Mouse (Mus musculus): Measurements from ENCODE around the gene Nid1.
"Not testable (repeated sequence)": the region's sequence is repeated elsewhere in the genome, so short reads cannot be mapped to it uniquely, and the experiment has no call there.

Nid1 gene

DNA sequence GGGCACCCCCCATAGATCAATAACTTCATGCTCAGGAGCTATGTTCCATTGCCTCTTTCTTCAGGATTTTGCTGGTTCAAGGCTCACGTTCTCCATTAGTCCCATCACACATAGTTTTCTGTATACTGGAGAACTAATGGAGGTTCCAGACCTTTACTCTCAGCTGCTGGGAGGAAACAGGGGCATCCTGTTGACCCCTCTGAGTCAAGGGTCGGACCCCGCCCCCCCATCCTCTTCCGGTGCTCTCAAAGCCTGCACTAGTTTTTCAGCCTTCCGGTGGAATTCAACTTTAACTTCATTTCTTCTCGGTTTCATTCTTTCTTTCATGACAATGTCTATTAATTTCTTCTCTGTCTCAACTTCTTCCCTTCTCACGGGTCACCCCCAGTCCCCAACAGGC, 1.2 kb upstream of the Nid1 start:
- not testable (repeated sequence) for H3K36me3 ChIP-seq (ENCODE audit: control insufficient read depth, insufficient read depth, low read length, poor library complexity, severe bottlenecking); H3K27me3 ChIP-seq (ENCODE audit: control insufficient read depth, insufficient read depth, low read length, poor library complexity, severe bottlenecking); DNase-seq (ENCODE audit: low read depth, low spot score)

DNA sequence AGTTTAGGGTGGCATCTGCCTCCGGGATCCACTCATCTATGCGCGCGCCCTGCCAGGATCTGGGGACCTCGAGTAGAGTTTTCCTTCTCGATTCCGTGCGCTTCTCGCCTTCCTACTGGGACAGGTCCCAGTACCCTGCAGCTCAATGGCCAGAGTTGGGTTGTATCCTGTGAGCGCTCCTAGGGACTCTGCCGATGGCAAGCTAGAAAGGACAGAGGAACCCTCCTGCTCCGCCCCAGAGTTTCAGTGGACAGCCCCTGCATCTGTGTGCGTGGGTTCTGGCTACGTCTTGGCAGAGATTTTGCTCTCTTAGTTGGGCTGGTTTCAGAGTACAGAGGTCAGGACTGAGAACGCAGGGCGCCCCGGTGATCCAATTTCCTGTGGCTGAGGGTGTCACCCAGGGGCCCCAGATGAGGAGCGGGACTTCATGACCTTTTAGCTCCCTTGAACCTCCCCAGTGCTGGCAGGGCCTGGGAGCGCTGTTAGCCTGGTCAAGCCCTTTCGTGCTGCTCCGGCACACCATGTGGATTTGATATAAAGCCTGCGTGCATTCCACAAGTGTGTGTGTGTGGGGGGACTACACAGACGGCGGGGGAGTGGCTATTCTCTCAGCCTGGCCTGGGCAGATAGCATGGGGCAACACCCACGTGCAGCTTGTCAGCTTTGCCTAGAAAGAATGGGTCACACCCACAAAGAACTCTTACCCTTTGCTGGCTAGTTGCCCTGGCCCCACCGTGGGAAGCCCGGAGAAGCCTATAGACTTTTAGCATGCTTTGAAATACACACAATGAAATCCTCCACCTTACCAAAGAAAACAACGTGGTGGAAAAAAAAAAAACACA, 982 bp downstream of the Nid1 start:
- DNase-seq (ENCODE audit: low read depth, low spot score); H3K27me3 ChIP-seq (ENCODE audit: control insufficient read depth, insufficient read depth, low read length, poor library complexity, severe bottlenecking); H3K36me3 ChIP-seq (ENCODE audit: control insufficient read depth, insufficient read depth, low read length, poor library complexity, severe bottlenecking): not testable (repeated sequence)

DNA sequence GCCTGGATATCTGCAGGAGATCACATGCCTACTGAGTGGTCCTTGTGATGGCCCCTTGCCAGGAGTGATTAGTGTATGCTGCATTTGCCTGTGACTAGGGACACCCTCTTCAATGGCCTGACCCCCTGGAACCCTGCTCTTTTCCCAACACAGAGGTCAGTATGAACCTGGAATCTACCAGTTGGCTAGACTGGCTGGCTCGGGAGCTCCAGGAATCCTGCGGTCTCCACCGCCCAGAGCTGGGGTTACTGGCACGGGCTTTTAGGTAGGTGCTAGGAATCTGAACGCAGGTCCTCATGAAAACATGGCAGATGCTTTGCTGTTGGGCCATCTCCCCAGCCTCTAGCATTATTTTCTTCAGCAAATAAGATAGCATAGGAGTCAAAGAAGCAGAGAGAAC, 8.2 kb downstream of the Nid1 start:
- not testable (repeated sequence) for DNase-seq (ENCODE audit: low read depth, low spot score); H3K27me3 ChIP-seq (ENCODE audit: control insufficient read depth, insufficient read depth, low read length, poor library complexity, severe bottlenecking); H3K36me3 ChIP-seq (ENCODE audit: control insufficient read depth, insufficient read depth, low read length, poor library complexity, severe bottlenecking)

DNA sequence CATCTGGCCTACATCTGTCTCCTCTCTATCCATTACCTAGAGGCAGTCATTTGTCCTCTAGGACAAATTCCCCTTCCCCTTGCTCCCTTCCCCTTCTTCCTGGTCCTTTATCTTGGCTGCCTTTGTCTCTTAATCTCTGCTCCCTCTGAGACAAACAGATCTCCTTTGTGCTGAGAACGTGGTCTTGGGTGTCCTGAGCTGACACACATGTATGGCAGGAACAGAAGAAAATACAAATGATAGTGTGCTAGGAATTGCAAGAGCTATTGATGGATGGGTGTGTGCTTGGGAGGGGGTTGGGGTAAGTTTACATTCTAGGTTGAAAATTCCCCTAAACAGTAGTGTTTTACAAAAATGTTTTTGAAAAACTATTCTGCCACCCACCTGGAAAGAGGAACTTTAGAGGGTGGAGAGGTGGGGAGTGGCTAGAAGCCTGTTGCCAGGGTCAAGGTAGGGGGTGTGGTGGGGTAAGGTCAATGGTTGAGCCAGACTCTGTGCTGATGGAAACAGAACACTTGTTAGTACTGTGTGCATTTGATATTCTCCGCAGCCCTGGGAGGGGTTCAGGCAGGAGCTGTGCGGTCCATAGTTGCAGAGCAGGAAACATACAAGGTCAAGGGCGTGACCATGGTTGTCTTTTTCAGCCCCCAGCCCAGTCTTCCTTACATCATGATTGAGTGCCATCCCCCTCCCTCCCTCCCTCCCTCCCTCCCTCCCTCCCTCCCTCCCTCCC, 9.5 kb downstream of the Nid1 start:
- not testable (repeated sequence) for H3K27me3 ChIP-seq (ENCODE audit: control insufficient read depth, insufficient read depth, low read length, poor library complexity, severe bottlenecking); H3K36me3 ChIP-seq (ENCODE audit: control insufficient read depth, insufficient read depth, low read length, poor library complexity, severe bottlenecking)
- peak; percentile 15 for DNase-seq (ENCODE audit: low read depth, low spot score)

DNA sequence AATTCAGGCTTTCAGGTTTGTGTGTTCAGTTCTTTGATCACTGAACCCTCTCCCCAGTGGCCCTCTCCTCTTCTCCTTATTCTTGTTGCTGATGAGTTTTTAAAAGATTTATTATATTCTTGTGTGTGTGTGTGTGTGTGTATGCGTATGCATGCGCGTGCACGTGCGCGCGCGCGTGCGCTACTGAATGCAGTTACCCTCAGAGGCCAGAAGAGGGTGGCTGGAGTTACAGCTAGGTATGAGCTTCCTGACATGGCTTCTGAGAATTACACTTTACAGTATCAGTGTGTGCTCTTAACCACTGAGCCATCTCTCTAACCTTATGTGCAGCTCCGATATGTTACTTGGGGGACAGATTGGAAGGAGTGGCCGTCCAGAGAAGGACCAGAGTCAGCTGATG, 12.6 kb downstream of the Nid1 start:
- not testable (repeated sequence) for H3K27me3 ChIP-seq (ENCODE audit: control insufficient read depth, insufficient read depth, low read length, poor library complexity, severe bottlenecking); H3K36me3 ChIP-seq (ENCODE audit: control insufficient read depth, insufficient read depth, low read length, poor library complexity, severe bottlenecking)
- DNase-seq (ENCODE audit: low read depth, low spot score), result peak; percentile 16

DNA sequence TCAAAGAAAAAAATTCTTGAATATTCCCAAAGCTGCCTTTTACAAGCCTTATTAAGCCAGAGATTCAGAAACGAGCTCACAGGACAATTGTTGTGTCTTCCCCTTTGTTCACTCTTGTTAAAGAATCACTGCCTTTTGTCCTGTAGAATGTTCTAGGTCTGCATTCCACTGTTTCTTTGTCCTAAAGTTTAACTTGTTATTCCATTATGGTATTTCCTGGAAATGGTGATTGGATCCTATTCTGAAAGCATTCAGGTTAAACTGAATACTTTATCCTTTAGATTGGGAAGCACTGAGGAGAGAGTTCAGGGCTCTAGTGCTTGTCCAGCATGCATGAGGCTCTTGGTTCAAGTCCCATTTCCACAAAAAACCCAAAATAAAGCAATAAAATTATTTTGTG, 13.6 kb downstream of the Nid1 start:
- not testable (repeated sequence) for H3K36me3 ChIP-seq (ENCODE audit: control insufficient read depth, insufficient read depth, low read length, poor library complexity, severe bottlenecking); H3K27me3 ChIP-seq (ENCODE audit: control insufficient read depth, insufficient read depth, low read length, poor library complexity, severe bottlenecking); DNase-seq (ENCODE audit: low read depth, low spot score)

DNA sequence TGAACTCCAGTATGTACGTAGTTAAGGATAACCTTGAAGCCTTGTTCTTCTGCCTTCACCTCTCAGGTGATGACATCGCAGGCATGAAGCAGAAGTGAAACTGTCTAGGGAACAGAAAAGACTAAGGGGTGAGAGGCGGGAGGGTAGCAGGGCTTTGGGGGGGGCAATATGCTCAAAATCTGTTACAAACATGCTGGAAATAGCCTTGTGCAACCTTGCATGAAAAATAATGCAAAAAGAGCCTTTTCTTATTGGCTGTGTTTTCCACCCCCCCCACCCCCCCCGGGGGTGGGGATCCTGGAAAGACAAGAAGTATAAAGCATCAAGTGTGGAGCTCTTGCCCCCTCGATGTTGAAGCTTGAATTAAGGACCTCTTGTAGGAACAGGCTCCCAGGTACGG, 16.0 kb downstream of the Nid1 start:
- peak; percentile 73 for DNase-seq (ENCODE audit: low read depth, low spot score)
- H3K36me3 ChIP-seq (ENCODE audit: control insufficient read depth, insufficient read depth, low read length, poor library complexity, severe bottlenecking); H3K27me3 ChIP-seq (ENCODE audit: control insufficient read depth, insufficient read depth, low read length, poor library complexity, severe bottlenecking): not testable (repeated sequence)

DNA sequence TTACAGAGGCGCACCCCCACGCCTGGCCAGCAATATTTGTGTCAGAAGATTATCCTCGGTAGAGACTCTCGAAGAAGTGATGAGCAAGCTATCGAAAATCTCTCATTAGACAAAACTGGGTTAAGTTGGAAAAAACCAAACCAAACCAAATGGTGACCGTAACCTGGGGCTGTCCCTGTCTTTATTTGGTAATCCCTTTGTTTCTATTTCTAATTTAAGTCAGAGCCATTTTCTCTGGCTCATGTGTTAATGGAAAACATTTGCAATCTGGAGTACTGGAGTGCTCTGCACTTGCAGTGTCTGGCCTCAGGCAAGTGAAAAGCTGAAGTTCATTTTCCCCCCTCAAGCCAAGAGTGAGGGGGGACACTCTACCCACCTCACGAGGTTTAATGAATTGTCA, 16.9 kb downstream of the Nid1 start:
- not testable (repeated sequence) for DNase-seq (ENCODE audit: low read depth, low spot score); H3K36me3 ChIP-seq (ENCODE audit: control insufficient read depth, insufficient read depth, low read length, poor library complexity, severe bottlenecking); H3K27me3 ChIP-seq (ENCODE audit: control insufficient read depth, insufficient read depth, low read length, poor library complexity, severe bottlenecking)

DNA sequence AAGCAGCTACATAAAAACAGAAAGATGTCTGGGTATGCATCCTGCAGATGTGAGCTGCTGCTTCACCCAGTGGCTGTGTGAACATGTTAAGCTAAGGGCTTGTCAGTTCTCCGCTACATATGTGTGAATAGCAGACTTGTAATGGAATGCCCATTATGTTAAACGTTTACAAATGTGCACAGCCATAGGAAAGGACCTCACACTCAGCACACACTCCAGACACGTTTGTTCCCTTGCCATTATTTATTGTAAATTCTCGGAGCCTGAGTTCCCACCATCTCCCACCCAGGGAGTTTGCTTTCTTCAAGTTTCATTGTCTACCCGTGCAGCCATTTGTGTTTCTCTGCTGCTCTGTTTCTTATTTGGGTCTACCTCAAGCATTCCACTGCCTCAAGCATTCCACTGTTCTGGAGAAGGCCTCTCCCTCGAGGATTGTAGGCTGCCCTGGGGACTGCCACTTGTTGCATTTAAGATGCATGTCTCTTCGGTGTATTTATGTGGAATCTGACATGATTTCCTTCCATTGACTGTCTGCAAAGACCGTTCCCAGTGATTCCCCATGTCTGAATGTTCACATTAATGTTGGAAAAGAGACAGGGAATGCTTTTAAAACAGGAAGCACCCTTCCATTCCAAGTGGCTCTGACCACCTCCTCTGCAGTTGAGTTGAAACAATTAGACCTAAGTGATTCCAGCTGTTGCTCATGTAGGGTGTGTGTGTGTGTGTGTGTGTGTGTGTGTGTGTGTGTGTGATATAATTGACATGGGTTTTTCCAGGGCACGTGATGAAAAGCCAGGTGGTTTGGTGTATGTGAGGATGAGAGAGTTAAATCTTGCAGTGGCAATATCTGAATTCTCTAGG, 18.5 kb downstream of the Nid1 start:
- not testable (repeated sequence) for DNase-seq (ENCODE audit: low read depth, low spot score); H3K27me3 ChIP-seq (ENCODE audit: control insufficient read depth, insufficient read depth, low read length, poor library complexity, severe bottlenecking); H3K36me3 ChIP-seq (ENCODE audit: control insufficient read depth, insufficient read depth, low read length, poor library complexity, severe bottlenecking)

DNA sequence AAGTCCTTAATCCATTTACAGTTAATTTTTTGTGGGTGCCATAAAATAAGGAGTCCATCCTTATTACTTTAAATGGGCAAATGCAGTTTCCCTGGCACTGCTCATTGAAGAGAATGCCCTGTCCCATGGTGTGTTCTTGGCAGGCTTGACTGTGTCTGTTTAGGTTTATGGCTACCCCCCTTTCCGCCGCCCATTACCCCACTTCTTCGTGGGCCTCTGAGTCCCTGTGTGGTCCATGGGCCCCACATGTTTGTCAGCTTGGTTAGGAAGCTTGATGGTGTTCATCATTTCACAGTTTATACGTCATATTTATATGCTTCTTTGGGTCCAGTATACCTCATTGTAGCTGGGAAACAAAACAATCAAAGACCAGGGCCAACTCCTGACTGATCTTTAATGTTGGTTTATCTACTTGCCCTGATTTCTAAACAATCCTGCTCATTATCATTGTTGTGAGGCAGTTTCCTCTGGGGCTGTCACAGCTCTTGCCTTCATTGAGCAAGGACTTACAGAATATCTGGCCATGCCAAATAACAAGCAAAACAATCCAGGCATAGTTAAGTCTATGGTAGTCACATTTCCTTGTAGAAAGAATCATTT, 20.9 kb downstream of the Nid1 start:
- Histone ChIP-seq H3K36me3 (ENCODE audit: control insufficient read depth, insufficient read depth, low read length, poor library complexity, severe bottlenecking) (no peaks in the 10 kb centered on the region), H3K27me3 (ENCODE audit: control insufficient read depth, insufficient read depth, low read length, poor library complexity, severe bottlenecking) (no peaks in the 10 kb centered on the region)
- DNase-seq (ENCODE audit: low read depth, low spot score), result no peak

DNA sequence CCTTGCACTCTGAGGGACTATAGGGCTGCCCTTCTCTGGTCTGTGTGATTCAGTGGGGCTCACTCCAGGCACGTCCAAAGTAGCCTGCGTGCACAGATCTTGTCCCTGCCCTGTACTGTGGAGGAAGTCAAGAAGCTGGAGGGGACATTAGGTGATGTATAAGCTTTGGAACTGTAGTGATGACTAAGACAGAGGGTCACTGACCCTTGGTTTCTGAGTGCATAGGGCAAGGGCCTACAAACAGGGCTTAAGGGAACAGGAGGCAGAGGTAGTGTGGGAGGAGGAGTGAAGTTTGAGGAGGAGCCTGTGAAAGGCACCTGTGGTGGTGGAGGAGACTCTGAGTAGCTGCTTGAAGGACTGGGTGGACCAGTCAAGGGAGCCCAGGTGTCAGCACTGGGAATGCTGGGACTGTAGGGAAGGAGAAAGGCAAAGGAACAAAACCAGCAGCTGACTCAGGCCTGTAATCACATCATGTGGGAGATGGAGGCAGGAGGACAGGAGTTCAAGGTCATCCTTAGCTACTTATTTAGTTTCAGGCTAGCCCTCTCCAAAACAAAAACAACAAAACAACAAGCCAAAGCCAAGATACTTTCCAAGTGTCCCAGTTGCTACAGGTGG, 23.3 kb downstream of the Nid1 start:
- no peaks in the 10 kb centered on the region for H3K27me3 ChIP-seq (ENCODE audit: control insufficient read depth, insufficient read depth, low read length, poor library complexity, severe bottlenecking)
- H3K36me3 ChIP-seq (ENCODE audit: control insufficient read depth, insufficient read depth, low read length, poor library complexity, severe bottlenecking), result no peaks in the 10 kb centered on the region
- DNase-seq (ENCODE audit: low read depth, low spot score), result no peak

DNA sequence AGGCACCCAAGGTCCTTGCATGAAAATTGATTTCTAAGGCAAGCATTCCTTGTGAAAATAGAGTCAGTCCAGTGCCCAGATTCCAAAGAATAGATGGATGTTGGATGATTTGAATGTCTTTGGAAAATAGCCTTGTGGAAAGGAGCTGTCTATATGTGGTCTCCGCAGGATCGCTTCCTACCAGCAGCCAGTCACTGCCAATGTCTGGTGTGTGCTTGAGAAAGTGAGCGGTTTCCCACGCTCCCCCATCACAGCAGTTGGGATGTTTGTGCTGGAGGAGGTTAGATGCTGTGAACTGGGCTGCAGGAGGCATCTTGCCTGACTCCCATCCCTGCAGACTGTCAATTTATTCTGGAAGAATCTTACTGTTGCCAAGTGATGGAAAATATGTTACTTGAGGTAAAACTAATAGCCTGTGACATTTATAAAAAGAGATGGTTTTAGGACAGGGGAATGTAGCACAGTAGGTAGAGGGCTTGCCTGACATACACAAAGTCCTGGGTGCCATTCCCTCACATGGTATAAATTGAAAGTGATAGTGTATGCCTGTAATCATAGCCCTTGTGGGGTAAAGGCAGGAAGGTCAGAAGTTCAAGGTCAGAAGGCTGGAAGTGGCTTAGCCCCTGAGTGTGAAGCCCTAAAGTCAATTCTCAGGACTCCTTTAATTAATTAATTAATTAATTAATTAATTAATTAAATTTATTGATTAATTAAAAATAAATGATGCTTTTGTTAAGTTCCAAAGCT, 24.3 kb downstream of the Nid1 start:
- Histone ChIP-seq H3K27me3 (ENCODE audit: control insufficient read depth, insufficient read depth, low read length, poor library complexity, severe bottlenecking) (no peaks in the 10 kb centered on the region), H3K36me3 (ENCODE audit: control insufficient read depth, insufficient read depth, low read length, poor library complexity, severe bottlenecking) (no peaks in the 10 kb centered on the region)
- no peak for DNase-seq (ENCODE audit: low read depth, low spot score)

DNA sequence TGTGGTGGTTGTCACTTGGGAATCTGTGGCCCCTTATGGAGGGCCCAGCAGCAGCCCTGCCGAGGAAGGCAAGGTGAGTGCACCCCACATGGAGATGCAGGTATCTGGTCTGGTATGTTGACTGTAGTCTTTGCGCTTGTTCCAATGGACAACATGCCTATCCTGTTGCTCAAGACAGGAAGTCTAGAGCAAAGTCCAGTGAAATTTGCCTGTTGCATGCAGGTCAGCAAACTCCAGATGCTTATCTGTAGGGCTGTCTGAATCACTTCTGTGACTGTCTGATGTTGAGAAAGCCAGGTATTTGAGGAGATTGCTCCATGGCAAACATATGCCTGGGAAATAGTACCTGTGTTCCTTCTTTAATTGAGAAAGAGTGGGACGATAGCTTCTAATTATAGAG, 26.6 kb downstream of the Nid1 start:
- Histone ChIP-seq H3K27me3 (ENCODE audit: control insufficient read depth, insufficient read depth, low read length, poor library complexity, severe bottlenecking) (no peaks in the 10 kb centered on the region), H3K36me3 (ENCODE audit: control insufficient read depth, insufficient read depth, low read length, poor library complexity, severe bottlenecking) (no peaks in the 10 kb centered on the region)
- no peak for DNase-seq (ENCODE audit: low read depth, low spot score)

DNA sequence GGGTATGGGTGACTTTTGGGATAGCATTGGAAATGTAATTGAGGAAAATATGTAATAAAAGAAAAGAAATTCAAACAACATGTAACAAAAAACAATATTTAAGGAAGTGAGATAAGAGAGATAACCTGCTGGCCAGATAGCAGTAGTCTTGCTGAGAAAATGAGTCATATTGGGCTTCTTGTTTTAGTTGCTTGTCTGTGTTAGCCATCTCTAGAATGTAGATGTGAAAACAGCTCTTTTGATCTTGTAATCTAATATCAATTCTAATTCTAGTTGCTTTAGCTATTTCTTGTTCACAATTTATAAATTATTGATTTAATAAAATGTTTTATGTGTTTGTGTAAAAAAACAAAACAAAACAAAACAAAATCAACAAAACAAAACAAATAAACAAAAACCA, 29.9 kb downstream of the Nid1 start:
- H3K36me3 ChIP-seq (ENCODE audit: control insufficient read depth, insufficient read depth, low read length, poor library complexity, severe bottlenecking); H3K27me3 ChIP-seq (ENCODE audit: control insufficient read depth, insufficient read depth, low read length, poor library complexity, severe bottlenecking); DNase-seq (ENCODE audit: low read depth, low spot score): not testable (repeated sequence)

All from splenic B cell, adult 2 months (primary cell).